Mouse (Mus musculus): ENCODE measurements around the gene Hbb-bh1. TPM values are rescaled to one million over a fixed set of nuclear protein-coding genes. Genes with fewer than 3 reads are reported as not detected.
"Not testable (repeated sequence)": the region's sequence is repeated elsewhere in the genome, so short reads cannot be mapped to it uniquely, and the experiment has no call there.

Gene Hbb-bh1
- polyA plus RNA-seq, 1 experiment from 2014 or later = 4.9 TPM

GRCm38 (mm10) chr7:103859076-103859475 is 16.1 kb upstream of the Hbb-bh1 start:
- ATAC-seq (replicated peaks; ENCODE audit: low FRiP score, low TSS enrichment, low read depth) (no peak), DNase-seq (ENCODE audit: low spot score) (no peak)

GRCm38 (mm10) chr7:103854669-103855068 is 11.7 kb upstream of the Hbb-bh1 start:
- ATAC-seq (replicated peaks; ENCODE audit: low FRiP score, low TSS enrichment, low read depth) = no peak
- no peak overlapping the region for H3K9ac ChIP-seq (ENCODE audit: low read length)
- WGBS = 78% methylated on average over 1 of the region's 1 CpGs

More at GRCm38 (mm10) chr7:103859076-103859475, 16.1 kb upstream of the Hbb-bh1 start:
- Histone ChIP-seq H3K9ac (ENCODE audit: low read length) (no peak overlapping the region), H3K4me2 (ENCODE audit: low read length) (no peak overlapping the region), H3K27me3 (replicated peaks; ENCODE audit: control insufficient read depth, insufficient read depth, low read length) (no peaks in the 10 kb centered on the region), H3K4me1 (replicated peaks; ENCODE audit: control insufficient read depth, insufficient read depth, low read length) (no peaks in the 10 kb centered on the region), H3K4me3 (ENCODE audit: low read depth, low read length) (no peak overlapping the region), H3K36me3 (ENCODE audit: control insufficient read depth, insufficient read depth, low read length) (no peaks in the 10 kb centered on the region), H3K27ac (ENCODE audit: low read depth) (no peak overlapping the region), H3K9me3 (ENCODE audit: control insufficient read depth, low read length) (no peaks in the 10 kb centered on the region)
- WGBS = 58% methylated on average over 2 of the region's 2 CpGs

GRCm38 (mm10) chr7:103853090-103853489 is 10.1 kb upstream of the Hbb-bh1 start, which contains the start of gene Hbb-y:
TSS of gene Hbb-y (minus strand) at chr7:103853216.
- Histone ChIP-seq H3K4me2 (ENCODE audit: low read length) (no peak within 1 kb of the TSS), H3K9ac (ENCODE audit: low read length) (no peak within 1 kb of the TSS), H3K4me3 (ENCODE audit: low read depth, low read length) (no peak within 1 kb of the TSS), H3K36me3 (ENCODE audit: control insufficient read depth, insufficient read depth, low read length) (no peaks in the 10 kb centered on the region), H3K4me1 (replicated peaks; ENCODE audit: control insufficient read depth, insufficient read depth, low read length) (no peaks in the 10 kb centered on the region), H3K27ac (ENCODE audit: low read depth) (no peak within 1 kb of the TSS), H3K9me3 (ENCODE audit: control insufficient read depth, low read length) (no peaks in the 10 kb centered on the region), H3K27me3 (replicated peaks; ENCODE audit: control insufficient read depth, insufficient read depth, low read length) (no peaks in the 10 kb centered on the region)
- DNase-seq (ENCODE audit: low spot score) = no peak
- 57% methylated on average over 2 of the region's 2 CpGs for WGBS
- no peak for ATAC-seq (replicated peaks; ENCODE audit: low FRiP score, low TSS enrichment, low read depth)

More at GRCm38 (mm10) chr7:103854669-103855068, 11.7 kb upstream of the Hbb-bh1 start:
- Histone ChIP-seq H3K27me3 (replicated peaks; ENCODE audit: control insufficient read depth, insufficient read depth, low read length) (no peaks in the 10 kb centered on the region), H3K27ac (ENCODE audit: low read depth) (no peak overlapping the region), H3K4me1 (replicated peaks; ENCODE audit: control insufficient read depth, insufficient read depth, low read length) (no peaks in the 10 kb centered on the region), H3K4me3 (ENCODE audit: low read depth, low read length) (no peak overlapping the region), H3K9me3 (ENCODE audit: control insufficient read depth, low read length) (no peaks in the 10 kb centered on the region), H3K36me3 (ENCODE audit: control insufficient read depth, insufficient read depth, low read length) (no peaks in the 10 kb centered on the region), H3K4me2 (ENCODE audit: low read length) (no peak overlapping the region)
- no peak for DNase-seq (ENCODE audit: low spot score)

- no peak overlapping the region for H3K4me3 ChIP-seq (ENCODE audit: low read depth, low read length)
- H3K27ac ChIP-seq (ENCODE audit: low read depth) = no peak overlapping the region
- no peaks in the 10 kb centered on the region for H3K9me3 ChIP-seq (ENCODE audit: control insufficient read depth, low read length)
- DNase-seq (ENCODE audit: low spot score) = no peak
- ATAC-seq (replicated peaks; ENCODE audit: low FRiP score, low TSS enrichment, low read depth) = no peak
- no peak overlapping the region for H3K4me2 ChIP-seq (ENCODE audit: low read length)
- no peaks in the 10 kb centered on the region for H3K36me3 ChIP-seq (ENCODE audit: control insufficient read depth, insufficient read depth, low read length)
- no peak overlapping the region for H3K9ac ChIP-seq (ENCODE audit: low read length)
- 56% methylated on average over 2 of the region's 2 CpGs for WGBS
- no peaks in the 10 kb centered on the region for H3K4me1 ChIP-seq (replicated peaks; ENCODE audit: control insufficient read depth, insufficient read depth, low read length)
- no peaks in the 10 kb centered on the region for H3K27me3 ChIP-seq (replicated peaks; ENCODE audit: control insufficient read depth, insufficient read depth, low read length)
Observed at GRCm38 (mm10) chr7:103844525-103845325, 1.8 kb upstream of the Hbb-bh1 start.

DNA sequence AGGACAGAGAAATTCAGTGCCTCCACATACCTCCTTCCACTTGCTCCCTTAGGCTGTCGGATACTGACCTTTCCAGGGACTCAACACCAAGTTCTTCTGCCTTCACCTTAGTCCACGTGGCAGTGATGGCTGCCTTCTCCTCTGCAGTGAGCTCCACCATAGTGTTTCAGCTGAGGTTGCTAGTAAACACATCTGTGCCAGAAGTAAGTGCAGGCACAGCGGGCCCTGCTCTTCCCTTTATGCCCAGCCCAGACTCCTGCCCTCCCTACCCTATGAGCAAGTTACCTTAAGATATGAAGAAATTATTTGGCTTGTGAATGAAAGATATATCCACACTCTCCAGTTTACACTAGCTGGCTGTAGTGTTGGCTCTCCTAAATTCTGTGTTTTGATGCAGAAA is 2.7 kb downstream of the Hbb-bh1 start, which contains the start of gene Hbb-bh2:
TSS of gene Hbb-bh2 (minus strand) at position 253 of the 400 bp plus-strand sequence.
- DNase-seq (ENCODE audit: low spot score) (no peak), ATAC-seq (replicated peaks; ENCODE audit: low FRiP score, low TSS enrichment, low read depth) (no peak)
- no peaks in the 10 kb centered on the region for H3K27me3 ChIP-seq (replicated peaks; ENCODE audit: control insufficient read depth, insufficient read depth, low read length)
- no peaks in the 10 kb centered on the region for H3K4me1 ChIP-seq (replicated peaks; ENCODE audit: control insufficient read depth, insufficient read depth, low read length)
- no peak within 1 kb of the TSS for H3K9ac ChIP-seq (ENCODE audit: low read length)
- no peak within 1 kb of the TSS for H3K27ac ChIP-seq (ENCODE audit: low read depth)
- H3K4me2 ChIP-seq (ENCODE audit: low read length) = no peak within 1 kb of the TSS
- no peaks in the 10 kb centered on the region for H3K36me3 ChIP-seq (ENCODE audit: control insufficient read depth, insufficient read depth, low read length)
- 70% methylated on average over 3 of the region's 3 CpGs for WGBS
- no peaks in the 10 kb centered on the region for H3K9me3 ChIP-seq (ENCODE audit: control insufficient read depth, low read length)
- H3K4me3 ChIP-seq (ENCODE audit: low read depth, low read length) = no peak within 1 kb of the TSS

DNA sequence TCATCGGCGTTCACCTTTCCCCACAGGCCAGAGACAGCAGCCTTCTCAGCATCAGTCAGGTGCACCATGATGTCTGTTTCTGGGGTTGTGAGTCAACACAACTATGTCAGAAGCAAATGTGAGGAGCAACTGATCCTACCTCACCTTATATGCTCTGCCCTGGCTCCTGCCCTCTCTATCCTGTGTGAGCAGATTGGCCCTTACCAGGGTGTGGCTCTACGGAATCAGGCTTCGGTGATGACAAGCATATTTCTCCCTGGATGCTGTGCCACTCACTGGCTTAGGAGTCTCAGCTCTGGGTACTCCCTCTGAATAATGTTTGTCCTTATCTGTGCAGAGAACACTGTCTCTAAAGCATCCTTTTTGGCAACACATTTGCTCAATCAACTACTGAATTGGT is 15.2 kb downstream of the Hbb-bh1 start, which contains the start of gene Hbb-bs:
TSS of gene Hbb-bs (minus strand) at position 289 of the 400 bp plus-strand sequence.
- no peak within 1 kb of the TSS for H3K9ac ChIP-seq (ENCODE audit: low read length)
- H3K4me1 ChIP-seq (replicated peaks; ENCODE audit: control insufficient read depth, insufficient read depth, low read length) = no peaks in the 10 kb centered on the region
- H3K36me3 ChIP-seq (ENCODE audit: control insufficient read depth, insufficient read depth, low read length) = no peaks in the 10 kb centered on the region
- no peak within 1 kb of the TSS for H3K4me3 ChIP-seq (ENCODE audit: low read depth, low read length)
- no peak within 1 kb of the TSS for H3K27ac ChIP-seq (ENCODE audit: low read depth)
- DNase-seq (ENCODE audit: low spot score) (no peak), ATAC-seq (replicated peaks; ENCODE audit: low FRiP score, low TSS enrichment, low read depth) (no peak)
- WGBS = 95% methylated on average over 4 of the region's 4 CpGs
- H3K4me2 ChIP-seq (ENCODE audit: low read length) = no peak within 1 kb of the TSS
- H3K27me3 ChIP-seq (replicated peaks; ENCODE audit: control insufficient read depth, insufficient read depth, low read length) = no peaks in the 10 kb centered on the region
- H3K9me3 ChIP-seq (ENCODE audit: control insufficient read depth, low read length) = no peaks in the 10 kb centered on the region

DNA sequence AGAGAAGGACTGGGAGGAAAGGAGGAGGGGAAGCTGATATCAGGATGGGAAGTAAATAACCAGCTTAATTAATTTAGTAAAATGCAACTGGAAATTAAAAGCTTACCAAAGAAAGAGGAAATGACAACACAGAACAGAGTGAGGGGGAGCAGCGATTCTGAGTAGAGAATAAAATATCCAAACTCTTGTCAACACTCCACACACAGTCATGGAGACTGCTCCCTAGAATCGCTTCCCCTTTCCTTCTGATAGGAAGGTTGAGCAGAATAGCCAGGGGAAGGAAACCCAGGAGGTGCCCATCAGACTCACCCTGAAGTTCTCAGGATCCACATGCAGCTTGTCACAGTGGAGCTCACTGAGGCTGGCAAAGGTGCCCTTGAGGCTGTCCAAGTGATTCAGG is 15.8 kb downstream of the Hbb-bh1 start:
- H3K36me3 ChIP-seq (ENCODE audit: control insufficient read depth, insufficient read depth, low read length); H3K27me3 ChIP-seq (replicated peaks; ENCODE audit: control insufficient read depth, insufficient read depth, low read length); H3K4me2 ChIP-seq (ENCODE audit: low read length); ATAC-seq (replicated peaks; ENCODE audit: low FRiP score, low TSS enrichment, low read depth); H3K9me3 ChIP-seq (ENCODE audit: control insufficient read depth, low read length); H3K4me1 ChIP-seq (replicated peaks; ENCODE audit: control insufficient read depth, insufficient read depth, low read length); DNase-seq (ENCODE audit: low spot score); H3K27ac ChIP-seq (ENCODE audit: low read depth); H3K4me3 ChIP-seq (ENCODE audit: low read depth, low read length); H3K9ac ChIP-seq (ENCODE audit: low read length): not testable (repeated sequence)
- WGBS = no CpG with 5 or more reads among the region's 2 CpGs

GRCm38 (mm10) chr7:103826255-103826887 is 16.6 kb downstream of the Hbb-bh1 start:
- Histone ChIP-seq H3K9me3 (ENCODE audit: control insufficient read depth, low read length) (no peaks in the 10 kb centered on the region), H3K4me2 (ENCODE audit: low read length) (no peak overlapping the region), H3K27ac (ENCODE audit: low read depth) (no peak overlapping the region), H3K4me1 (replicated peaks; ENCODE audit: control insufficient read depth, insufficient read depth, low read length) (no peaks in the 10 kb centered on the region), H3K4me3 (ENCODE audit: low read depth, low read length) (no peak overlapping the region), H3K9ac (ENCODE audit: low read length) (no peak overlapping the region), H3K36me3 (ENCODE audit: control insufficient read depth, insufficient read depth, low read length) (no peaks in the 10 kb centered on the region), H3K27me3 (replicated peaks; ENCODE audit: control insufficient read depth, insufficient read depth, low read length) (no peaks in the 10 kb centered on the region)
- WGBS = 63% methylated on average over 3 of the region's 3 CpGs
- ATAC-seq (replicated peaks; ENCODE audit: low FRiP score, low TSS enrichment, low read depth) (no peak), DNase-seq (ENCODE audit: low spot score) (no peak)

Measured in intestine, embryonic 14.5 days (tissue).